Mouse (Mus musculus) MEL (cell line): ENCODE results near the gene Stradb. TPM values are rescaled to one million over a fixed set of nuclear protein-coding genes. Genes with fewer than 3 reads are reported as not detected.
A peak's percentile ranks its signal among the peaks of the same experiment; 100 is the strongest.
"Not testable (repeated sequence)": the region's sequence is repeated elsewhere in the genome, so short reads cannot be mapped to it uniquely, and the experiment has no call there.

Experiments used
- DNase-seq: peaks from one replicate; pipeline ENCODE4 v3.0.0; 2011; ENCODE audit warnings: low read depth, low spot score
- H3K27ac ChIP-seq: 2 replicates; pipeline ENCODE4 v1.5.1; 2012; ENCODE audit warnings: low read depth, mild to moderate bottlenecking, control low read depth, low read length, moderate library complexity; ENCODE audit not compliant: control insufficient read depth
- H3K27me3 ChIP-seq, 2 experiments: fragments of 150-350 bp in 1 of 2; sonication (generic) in 1 of 2; 2 replicates each; pipeline ENCODE4 v1.6.1; 2012; ENCODE audit warnings: low read length in 2 of 2, mild to moderate bottlenecking in 2 of 2, improper control_type of control experiment in 1 of 2, moderate library complexity in 1 of 2; ENCODE audit not compliant: insufficient read depth in 2 of 2, control insufficient read depth in 1 of 2
- H3K36me3 ChIP-seq, 2 experiments: 2 replicates each; pipeline ENCODE4 v1.6.1; 2012 to 2014; ENCODE audit warnings: low read length in 2 of 2, improper control_type of control experiment in 1 of 2, inconsistent platforms in 1 of 2, mild to moderate bottlenecking in 1 of 2; ENCODE audit not compliant: insufficient read depth in 2 of 2, control insufficient read depth in 1 of 2
- H3K4me1 ChIP-seq, 2 experiments: fragments of 150-350 bp in 1 of 2; sonication (generic) in 1 of 2; 2 replicates each; pipeline ENCODE4 v1.6.1; 2012; ENCODE audit warnings: low read length in 2 of 2, improper control_type of control experiment in 1 of 2, mild to moderate bottlenecking in 1 of 2; ENCODE audit not compliant: insufficient read depth in 2 of 2, control insufficient read depth in 1 of 2
- H3K4me3 ChIP-seq, 2 experiments: fragments of 150-350 bp in 1 of 2; sonication (generic) in 1 of 2; 2 replicates each; pipeline ENCODE4 v1.5.1; 2012; ENCODE audit warnings: low read depth in 2 of 2, low read length in 2 of 2, mild to moderate bottlenecking in 2 of 2, moderate library complexity in 2 of 2, control low read depth in 1 of 2, improper control_type of control experiment in 1 of 2; ENCODE audit not compliant: control insufficient read depth in 1 of 2, insufficient read depth in 1 of 2
- H3K79me2 ChIP-seq: 2 replicates; pipeline ENCODE4 v1.6.1; 2012; ENCODE audit warnings: mild to moderate bottlenecking, low read length, moderate library complexity; ENCODE audit not compliant: control insufficient read depth, poor library complexity, insufficient read depth
- H3K9ac ChIP-seq: 2 replicates; pipeline ENCODE4 v1.6.1; 2012; ENCODE audit warnings: low read depth, mild to moderate bottlenecking, control low read depth, low read length, moderate library complexity; ENCODE audit not compliant: control insufficient read depth, poor library complexity, severe bottlenecking
- H3K9me3 ChIP-seq: fragments of 150-350 bp; sonication (generic); replicated peaks from 2 replicates; pipeline ENCODE4 v1.6.1; 2012; ENCODE audit warnings: mild to moderate bottlenecking, low read length, improper control_type of control experiment, moderate library complexity; ENCODE audit not compliant: insufficient read depth
- BHLHE40 ChIP-seq: IDR thresholded peaks from 2 replicates; pipeline ENCODE4 v1.6.1; 2012; ENCODE audit warnings: low read depth, mild to moderate bottlenecking, inconsistent platforms, low read length, improper control_type of control experiment, borderline replicate concordance
- CHD1 ChIP-seq: IDR thresholded peaks from 2 replicates; pipeline ENCODE4 v1.6.1; 2012; ENCODE audit warnings: low read depth, mild to moderate bottlenecking, inconsistent platforms, low read length, improper control_type of control experiment
- CHD2 ChIP-seq: IDR thresholded peaks from 2 replicates; pipeline ENCODE4 v1.6.1; 2011; ENCODE audit warnings: low read length, improper control_type of control experiment
- EP300 ChIP-seq, 2 experiments: IDR thresholded peaks; 2 replicates each; pipeline ENCODE4 v1.6.1; 2011; ENCODE audit warnings: improper control_type of control experiment in 2 of 2, low read length in 2 of 2, low read depth in 1 of 2, mild to moderate bottlenecking in 1 of 2
- ETS1 ChIP-seq: IDR thresholded peaks from 2 replicates; pipeline ENCODE4 v1.6.1; 2012; ENCODE audit warnings: low read depth, mild to moderate bottlenecking, inconsistent platforms, low read length, improper control_type of control experiment, moderate library complexity
- GATA1 ChIP-seq: IDR thresholded peaks from 2 replicates; pipeline ENCODE4 v1.6.1; 2011; ENCODE audit warnings: low read depth, low read length, improper control_type of control experiment
- KAT2A ChIP-seq: conservative IDR thresholded peaks from 2 replicates; pipeline ENCODE4 v1.6.1; 2012; ENCODE audit warnings: low read depth, low read length, improper control_type of control experiment, inconsistent platforms
- POLR2AphosphoS5 ChIP-seq: IDR thresholded peaks from 2 replicates; pipeline ENCODE4 v1.6.1; 2012; ENCODE audit warnings: low read depth, borderline replicate concordance, mild to moderate bottlenecking, inconsistent platforms, low read length, moderate library complexity, mixed read lengths
- RAD21 ChIP-seq: IDR thresholded peaks from 2 replicates; pipeline ENCODE4 v1.6.1; 2011; ENCODE audit warnings: mild to moderate bottlenecking, low read depth, low read length, improper control_type of control experiment
- RCOR1 ChIP-seq: IDR thresholded peaks from 2 replicates; pipeline ENCODE4 v1.6.1; 2012; ENCODE audit warnings: low read depth, mild to moderate bottlenecking, inconsistent platforms, low read length, improper control_type of control experiment
- SIN3A ChIP-seq: IDR thresholded peaks from 2 replicates; pipeline ENCODE4 v1.6.1; 2012; ENCODE audit warnings: low read length, improper control_type of control experiment, inconsistent platforms
- SMC3 ChIP-seq: IDR thresholded peaks from 2 replicates; pipeline ENCODE4 v1.6.1; 2011; ENCODE audit warnings: low read depth, low read length, improper control_type of control experiment
- TBP ChIP-seq: IDR thresholded peaks from 2 replicates; pipeline ENCODE4 v1.8.0; 2011; ENCODE audit warnings: low read depth, low read length, improper control_type of control experiment
- TCF12 ChIP-seq: IDR thresholded peaks from 2 replicates; pipeline ENCODE4 v1.6.1; 2014; ENCODE audit warnings: low read depth, mild to moderate bottlenecking, inconsistent platforms, low read length, improper control_type of control experiment, moderate library complexity
- polyA plus RNA-seq, 2 experiments: library from polyadenylated mRNA; stranded (reverse) in 1 of 2; unstranded in 1 of 2; fragments of >175 nt in 1 of 2; fragments of >200 nt in 1 of 2; gene quantifications; 2 replicates each; pipeline versions ENCODE4 v1.2.1 to v1.2.4; 2012; ENCODE audit warnings: low replicate concordance in 2 of 2, low read depth in 1 of 2; ENCODE audit not compliant: insufficient read length in 2 of 2, insufficient read depth in 1 of 2, missing spikeins in 1 of 2
- total RNA-seq: library from RNA; depleted of rRNA; stranded (reverse); fragments of 300-350 nt; gene quantifications from 2 replicates; pipeline ENCODE4 v1.2.3, GENCODE M21; 2012

Gene Stradb
- total and polyA plus RNA-seq, 3 experiments: 4.2 to 11.1 TPM; not detected in 1

GRCm38 (mm10) chr1:58955716-58956115 lies 17.6 kb upstream of the Stradb start:
- Histone ChIP-seq H3K9ac (no peak overlapping the region), H3K79me2 (peaks cover 27% of the 10 kb centered on the region), H3K27ac (peak overlapping the region; percentile 71), H3K4me1 (peaks cover 20 to 23% of the 10 kb centered on the region in 2 experiments), H3K9me3 (no peaks in the 10 kb centered on the region), H3K36me3 (peaks cover 0 to 35% of the 10 kb centered on the region in 2 experiments; a peak in 2 of 4 replicates), H3K27me3 (no peaks in the 10 kb centered on the region), H3K4me3 (peak overlapping the region in 1 of 2 experiments; percentile 23; a peak in 1 of 4 replicates)
- TF ChIP-seq CHD1 (no peak), GATA1 (peak; percentile 59), SIN3A (peak; percentile 34; the same call in 1 of the 2 replicates), TCF12 (0 out of 2 replicates have a peak, but pooled peaks have one; percentile 22), SMC3 (no peak), ETS1 (peak; percentile 83)
- DNase-seq: peak; percentile 73

GRCm38 (mm10) chr1:58956229-58956628 lies 17.1 kb upstream of the Stradb start:
- DNase-seq: peak; percentile 32
- Histone ChIP-seq H3K79me2 (peaks cover 29% of the 10 kb centered on the region), H3K27me3 (no peaks in the 10 kb centered on the region), H3K4me3 (peak overlapping the region in 1 of 2 experiments; percentile 23; a peak in 2 of 4 replicates), H3K36me3 (peaks cover 3 to 39% of the 10 kb centered on the region in 2 experiments; a peak in 3 of 4 replicates), H3K9me3 (no peaks in the 10 kb centered on the region), H3K9ac (no peak overlapping the region)
- TF ChIP-seq TCF12 (no peak), SIN3A (0 out of 2 replicates have a peak, but pooled peaks have one; percentile 1)
- TF ChIP-seq, all 39 proteins: peak for 1
- Histone ChIP-seq H3K27ac (peak overlapping the region; percentile 15; the same call in 1 of the 2 replicates), H3K4me1 (peaks cover 20 to 27% of the 10 kb centered on the region in 2 experiments)

- peaks cover 21% of the 10 kb centered on the region for H3K79me2 ChIP-seq
- no peak for DNase-seq
- peaks cover 29 to 34% of the 10 kb centered on the region in 2 experiments for H3K4me1 ChIP-seq
- H3K4me3 ChIP-seq: no peak overlapping the region
- H3K9me3 ChIP-seq: no peaks in the 10 kb centered on the region
- peaks cover 5 to 52% of the 10 kb centered on the region in 2 experiments; a peak in 3 of 4 replicates for H3K36me3 ChIP-seq
- H3K27ac ChIP-seq: no peak overlapping the region
- no peak overlapping the region for H3K9ac ChIP-seq
- H3K27me3 ChIP-seq: no peaks in the 10 kb centered on the region
- TF ChIP-seq BHLHE40 (no peak), POLR2AphosphoS5 (no peak), TBP (no peak), KAT2A (no peak), RAD21 (no peak), CHD2 (no peak), EP300 (IDR thresholded peaks at IDR 0.05; ENCODE audit: low read depth in 1 of 2, low read length in 2 of 2) (no peak), RCOR1 (no peak)
Observed at GRCm38 (mm10) chr1:58957931-58958330, 15.4 kb upstream of the Stradb start.

- not testable (repeated sequence) for H3K4me3 ChIP-seq, DNase-seq, H3K9ac ChIP-seq, H3K9me3 ChIP-seq, H3K27ac ChIP-seq, H3K27me3 ChIP-seq
- Histone ChIP-seq H3K36me3 (peaks cover 5 to 56% of the 10 kb centered on the region in 2 experiments; a peak in 3 of 4 replicates), H3K4me1 (peaks cover 36 to 37% of the 10 kb centered on the region in 2 experiments), H3K79me2 (peaks cover 23% of the 10 kb centered on the region)
Observed at GRCm38 (mm10) chr1:58958789-58959526, 14.4 kb upstream of the Stradb start.
